Mouse (Mus musculus): ENCODE data around the gene Cdh23. TPM values are rescaled to one million over a fixed set of nuclear protein-coding genes. Genes with fewer than 3 reads are reported as not detected.

Cdh23 gene
- polyA plus RNA-seq, 1 experiment from 2014 or later = 6.8 TPM

DNA sequence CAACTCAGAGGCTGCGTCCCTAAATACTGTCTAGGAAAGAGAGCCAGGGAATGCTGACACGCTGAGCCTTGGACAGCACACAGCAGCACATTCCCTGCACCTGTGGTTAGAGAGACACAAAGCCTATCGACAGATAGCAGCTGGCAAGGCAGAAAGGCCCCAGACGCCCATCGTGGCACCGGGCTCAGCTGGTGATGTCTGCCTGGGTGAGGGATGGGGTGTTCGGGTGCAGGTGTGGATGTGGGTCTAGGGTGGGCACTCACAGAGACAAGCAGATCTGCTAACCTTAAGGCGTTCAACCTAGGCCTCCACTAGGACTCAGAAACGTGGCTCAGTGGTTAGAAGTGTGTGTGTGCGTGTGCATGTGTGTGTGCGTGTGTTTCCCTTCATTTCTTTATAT is 180.0 kb downstream of the Cdh23 start:
- H3K4me3 ChIP-seq (replicated peaks; ENCODE audit: low read length) = no peak overlapping the region
- H3K27ac ChIP-seq = no peak overlapping the region
- H3K36me3 ChIP-seq (replicated peaks; ENCODE audit: control insufficient read depth, insufficient read depth) = no peaks in the 10 kb centered on the region
- no peaks in the 10 kb centered on the region for H3K9me3 ChIP-seq (ENCODE audit: control insufficient read depth, low read length)
- no peaks in the 10 kb centered on the region for H3K27me3 ChIP-seq (ENCODE audit: control insufficient read depth, insufficient read depth, low read length)
- no peaks in the 10 kb centered on the region; the same call in 1 of the 2 replicates for H3K4me1 ChIP-seq (replicated peaks; ENCODE audit: control insufficient read depth, insufficient read depth, low read length)
- no peak overlapping the region for H3K9ac ChIP-seq
- 82% methylated on average over 11 of the region's 11 CpGs for WGBS
- DNase-seq (ENCODE audit: low spot score) = no peak
- no peak for ATAC-seq (ENCODE audit: low FRiP score)
- H3K4me2 ChIP-seq (replicated peaks) = no peak overlapping the region

DNA sequence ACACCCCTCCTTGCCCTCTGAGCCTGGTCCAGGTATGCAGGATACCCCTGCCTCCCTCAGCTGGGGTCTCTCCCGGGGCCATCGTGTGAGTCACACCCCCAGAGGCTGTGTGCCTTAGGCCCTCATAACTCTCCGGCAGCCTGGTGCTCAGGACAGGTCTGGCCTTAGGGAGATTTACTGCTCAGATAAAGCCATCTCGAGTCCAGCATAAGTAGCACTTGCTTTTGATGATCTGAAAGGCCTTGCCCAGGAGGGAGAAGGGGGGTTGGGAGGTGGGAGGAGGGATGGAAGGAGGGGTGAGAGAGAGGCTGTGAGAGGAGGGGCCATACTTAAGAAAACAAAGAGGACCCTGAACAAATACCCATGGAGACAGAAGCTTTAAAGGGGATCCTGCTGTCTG is 197.8 kb downstream of the Cdh23 start:
- Histone ChIP-seq H3K27me3 (ENCODE audit: control insufficient read depth, insufficient read depth, low read length) (no peaks in the 10 kb centered on the region), H3K36me3 (replicated peaks; ENCODE audit: control insufficient read depth, insufficient read depth) (no peaks in the 10 kb centered on the region), H3K9ac (no peak overlapping the region), H3K27ac (no peak overlapping the region), H3K4me3 (replicated peaks; ENCODE audit: low read length) (no peak overlapping the region), H3K9me3 (ENCODE audit: control insufficient read depth, low read length) (no peaks in the 10 kb centered on the region), H3K4me2 (replicated peaks) (no peak overlapping the region), H3K4me1 (replicated peaks; ENCODE audit: control insufficient read depth, insufficient read depth, low read length) (0 out of 2 replicates have a peak, but pooled peaks cover 3% of the 10 kb centered on the region)
- no peak for DNase-seq (ENCODE audit: low spot score)
- ATAC-seq (ENCODE audit: low FRiP score) = no peak
- WGBS = 35% methylated on average over 4 of the region's 4 CpGs

DNA sequence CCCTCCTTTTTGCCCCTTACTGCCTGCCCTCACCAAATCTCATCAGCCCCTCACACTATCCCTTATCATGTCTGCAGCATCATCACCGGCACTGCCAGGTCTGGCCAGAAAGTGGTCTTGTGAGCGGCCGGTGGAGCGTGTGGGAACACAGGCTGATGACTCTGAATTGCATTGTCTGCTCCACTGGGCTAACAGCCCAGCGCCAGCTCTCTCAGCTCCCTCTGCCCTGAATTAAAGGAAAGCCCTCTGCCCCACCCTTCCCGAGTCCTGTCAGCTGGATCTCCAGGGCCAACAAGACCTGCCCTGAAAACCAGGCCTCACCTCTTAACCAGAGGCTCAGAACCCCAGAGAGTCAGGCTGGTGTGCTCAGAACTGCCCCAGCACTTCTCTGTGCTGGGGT is 201.2 kb downstream of the Cdh23 start:
- 0 out of 2 replicates have a peak, but pooled peaks cover 6% of the 10 kb centered on the region for H3K4me1 ChIP-seq (replicated peaks; ENCODE audit: control insufficient read depth, insufficient read depth, low read length)
- H3K4me3 ChIP-seq (replicated peaks; ENCODE audit: low read length) = no peak overlapping the region
- H3K27me3 ChIP-seq (ENCODE audit: control insufficient read depth, insufficient read depth, low read length) = no peaks in the 10 kb centered on the region
- WGBS = 6% methylated on average over 6 of the region's 6 CpGs
- H3K4me2 ChIP-seq (replicated peaks) = no peak overlapping the region
- H3K27ac ChIP-seq = no peak overlapping the region
- no peaks in the 10 kb centered on the region for H3K36me3 ChIP-seq (replicated peaks; ENCODE audit: control insufficient read depth, insufficient read depth)
- 0 out of 2 replicates have a peak, but pooled peaks have one; percentile 44 for ATAC-seq (ENCODE audit: low FRiP score)
- H3K9ac ChIP-seq = no peak overlapping the region
- DNase-seq (ENCODE audit: low spot score) = no peak
- no peaks in the 10 kb centered on the region for H3K9me3 ChIP-seq (ENCODE audit: control insufficient read depth, low read length)

DNA sequence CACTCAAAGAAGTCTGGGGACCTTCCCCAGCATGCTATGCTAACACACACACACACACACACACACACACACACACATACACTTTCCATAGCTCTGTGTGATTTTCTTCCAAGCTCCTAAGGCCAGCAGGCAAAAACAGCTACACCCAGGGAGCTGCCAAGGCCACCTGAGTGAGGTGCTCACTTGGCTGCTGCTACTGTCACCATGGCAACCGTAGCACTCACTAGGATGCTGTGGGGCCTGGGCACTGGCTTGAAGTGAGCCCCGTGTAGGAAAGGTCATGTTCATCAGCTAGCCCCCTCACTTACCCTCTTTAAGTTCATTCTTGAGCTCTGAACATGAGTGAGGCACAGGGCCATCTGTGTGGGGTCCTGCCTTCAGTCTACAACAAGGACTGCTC is 204.8 kb downstream of the Cdh23 start:
- DNase-seq (ENCODE audit: low spot score) (peak; percentile 30), ATAC-seq (ENCODE audit: low FRiP score) (0 out of 2 replicates have a peak, but pooled peaks have one; percentile 22)
- H3K27ac ChIP-seq = no peak overlapping the region
- H3K4me1 ChIP-seq (replicated peaks; ENCODE audit: control insufficient read depth, insufficient read depth, low read length) = 0 out of 2 replicates have a peak, but pooled peaks cover 6% of the 10 kb centered on the region
- no peak overlapping the region for H3K9ac ChIP-seq
- no peak overlapping the region for H3K4me2 ChIP-seq (replicated peaks)
- no peaks in the 10 kb centered on the region for H3K36me3 ChIP-seq (replicated peaks; ENCODE audit: control insufficient read depth, insufficient read depth)
- 44% methylated on average over 2 of the region's 2 CpGs for WGBS
- H3K27me3 ChIP-seq (ENCODE audit: control insufficient read depth, insufficient read depth, low read length) = no peaks in the 10 kb centered on the region
- H3K9me3 ChIP-seq (ENCODE audit: control insufficient read depth, low read length) = no peaks in the 10 kb centered on the region
- no peak overlapping the region for H3K4me3 ChIP-seq (replicated peaks; ENCODE audit: low read length)

DNA sequence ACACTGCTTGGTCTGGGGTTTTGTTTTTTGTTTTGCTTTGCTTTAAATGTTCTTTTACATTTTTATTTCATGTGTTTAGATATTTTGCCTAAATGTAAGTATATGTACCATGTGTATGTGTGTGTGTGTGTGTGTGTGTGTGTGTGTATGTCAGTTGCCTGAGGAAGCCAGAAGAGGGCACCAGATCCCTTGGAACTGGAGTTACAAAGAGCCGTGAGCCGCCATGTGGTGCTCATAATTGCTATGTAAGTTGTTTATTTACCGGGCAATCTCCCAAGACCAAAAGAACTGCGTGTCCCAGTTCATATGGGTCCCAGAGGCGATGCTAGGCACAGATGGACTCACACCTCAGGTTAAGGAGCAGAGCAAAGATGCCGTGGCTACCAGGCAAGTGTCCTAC is 214.9 kb downstream of the Cdh23 start:
- Histone ChIP-seq H3K27ac (no peak overlapping the region), H3K4me3 (replicated peaks; ENCODE audit: low read length) (no peak overlapping the region), H3K9me3 (ENCODE audit: control insufficient read depth, low read length) (no peaks in the 10 kb centered on the region), H3K9ac (no peak overlapping the region), H3K27me3 (ENCODE audit: control insufficient read depth, insufficient read depth, low read length) (peaks cover 8% of the 10 kb centered on the region; the same call in 1 of the 2 replicates), H3K4me2 (replicated peaks) (no peak overlapping the region), H3K36me3 (replicated peaks; ENCODE audit: control insufficient read depth, insufficient read depth) (no peaks in the 10 kb centered on the region), H3K4me1 (replicated peaks; ENCODE audit: control insufficient read depth, insufficient read depth, low read length) (no peaks in the 10 kb centered on the region)
- 95% methylated on average over 6 of the region's 6 CpGs for WGBS
- ATAC-seq (ENCODE audit: low FRiP score) (no peak), DNase-seq (ENCODE audit: low spot score) (no peak)

DNA sequence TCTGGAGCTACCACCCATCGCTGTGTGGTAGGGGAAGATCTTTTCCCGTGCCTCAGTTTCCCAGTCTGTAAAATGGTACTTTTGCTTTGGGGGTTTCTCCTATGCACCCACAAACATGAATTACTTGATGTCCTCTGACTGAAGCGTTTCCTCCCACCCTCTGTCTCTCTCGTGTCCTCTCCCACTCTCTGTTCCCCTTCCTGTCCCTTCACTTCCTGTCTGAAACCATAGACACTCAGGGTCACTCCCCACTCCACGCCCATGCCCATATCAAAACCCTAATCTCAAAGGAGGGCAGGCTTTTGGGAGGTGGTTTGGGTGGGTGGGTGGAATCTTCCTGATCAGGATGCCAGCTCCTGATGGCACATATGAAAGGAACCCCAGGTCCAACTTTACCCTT is 221.7 kb downstream of the Cdh23 start:
- H3K9ac ChIP-seq = no peak overlapping the region
- H3K27me3 ChIP-seq (ENCODE audit: control insufficient read depth, insufficient read depth, low read length) = peaks cover 14% of the 10 kb centered on the region
- H3K4me1 ChIP-seq (replicated peaks; ENCODE audit: control insufficient read depth, insufficient read depth, low read length) = peaks cover 11% of the 10 kb centered on the region; the same call in 1 of the 2 replicates
- no peak overlapping the region for H3K27ac ChIP-seq
- ATAC-seq (ENCODE audit: low FRiP score) (no peak), DNase-seq (ENCODE audit: low spot score) (no peak)
- 86% methylated on average over 5 of the region's 5 CpGs for whole genome bisulfite sequencing
- H3K36me3 ChIP-seq (replicated peaks; ENCODE audit: control insufficient read depth, insufficient read depth) = no peaks in the 10 kb centered on the region
- H3K4me3 ChIP-seq (replicated peaks; ENCODE audit: low read length) = no peak overlapping the region
- no peak overlapping the region for H3K4me2 ChIP-seq (replicated peaks)
- no peaks in the 10 kb centered on the region for H3K9me3 ChIP-seq (ENCODE audit: control insufficient read depth, low read length)

DNA sequence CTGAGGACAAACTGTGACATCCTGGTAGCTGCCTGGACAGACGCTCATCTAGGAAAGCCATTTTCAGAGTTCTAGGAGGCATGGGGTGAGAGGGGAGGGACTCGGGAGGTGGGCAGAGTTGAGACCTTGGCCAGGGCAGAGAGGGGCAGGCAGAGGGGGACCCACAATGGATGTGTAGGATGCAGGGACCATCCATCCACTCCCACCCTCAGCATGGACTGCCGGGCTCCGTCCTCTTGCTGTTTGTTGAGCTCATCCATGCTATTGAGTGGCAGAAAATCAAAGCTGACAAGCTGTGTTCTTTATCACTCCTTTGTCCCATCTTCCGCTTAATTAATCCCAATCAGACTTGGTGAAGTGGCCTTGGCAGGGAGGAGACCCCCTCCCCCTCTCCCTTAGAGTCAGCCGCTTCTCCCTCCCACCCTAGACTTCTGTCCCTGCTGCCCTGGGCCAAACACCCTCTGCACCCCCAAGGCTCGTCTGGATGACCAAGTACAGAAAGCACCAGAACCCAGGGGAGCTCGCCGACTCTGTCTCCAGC is 222.4 kb downstream of the Cdh23 start:
- no peak for DNase-seq (ENCODE audit: low spot score)
- no peaks in the 10 kb centered on the region for H3K36me3 ChIP-seq (replicated peaks; ENCODE audit: control insufficient read depth, insufficient read depth)
- ATAC-seq (ENCODE audit: low FRiP score) = no peak
- no peak overlapping the region for H3K9ac ChIP-seq
- no peak overlapping the region for H3K4me3 ChIP-seq (replicated peaks; ENCODE audit: low read length)
- peaks cover 14% of the 10 kb centered on the region for H3K27me3 ChIP-seq (ENCODE audit: control insufficient read depth, insufficient read depth, low read length)
- WGBS = 23% methylated on average over 9 of the region's 9 CpGs
- H3K4me2 ChIP-seq (replicated peaks) = no peak overlapping the region
- H3K4me1 ChIP-seq (replicated peaks; ENCODE audit: control insufficient read depth, insufficient read depth, low read length) = peaks cover 11% of the 10 kb centered on the region; the same call in 1 of the 2 replicates
- H3K9me3 ChIP-seq (ENCODE audit: control insufficient read depth, low read length) = no peaks in the 10 kb centered on the region
- H3K27ac ChIP-seq = no peak overlapping the region

DNA sequence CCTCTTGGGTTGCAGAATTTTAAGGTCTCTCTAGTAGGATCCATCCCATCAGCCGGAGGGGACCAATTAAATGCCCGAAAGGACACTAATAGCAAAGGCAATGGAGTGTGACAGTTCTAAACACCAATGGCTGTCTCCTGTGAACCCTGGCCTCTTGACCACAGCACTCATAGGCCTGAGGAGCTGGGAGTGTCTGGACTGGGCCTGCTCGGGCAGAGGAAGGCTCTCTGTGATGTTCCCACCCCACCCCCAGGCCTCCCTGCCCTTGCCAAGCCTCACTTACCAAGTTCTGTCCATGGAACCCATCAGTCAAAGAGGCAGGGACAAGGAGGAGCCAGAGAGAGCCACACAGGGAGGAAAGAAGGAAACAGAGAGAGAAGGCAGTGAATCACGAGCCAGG is 228.5 kb downstream of the Cdh23 start:
- H3K4me2 ChIP-seq (replicated peaks) = no peak overlapping the region
- H3K36me3 ChIP-seq (replicated peaks; ENCODE audit: control insufficient read depth, insufficient read depth) = no peaks in the 10 kb centered on the region
- no peak for DNase-seq (ENCODE audit: low spot score)
- WGBS = 30% methylated on average over 4 of the region's 4 CpGs
- ATAC-seq (ENCODE audit: low FRiP score) = no peak
- no peak overlapping the region for H3K27ac ChIP-seq
- H3K9me3 ChIP-seq (ENCODE audit: control insufficient read depth, low read length) = no peaks in the 10 kb centered on the region
- no peaks in the 10 kb centered on the region for H3K4me1 ChIP-seq (replicated peaks; ENCODE audit: control insufficient read depth, insufficient read depth, low read length)
- no peak overlapping the region for H3K9ac ChIP-seq
- no peak overlapping the region for H3K4me3 ChIP-seq (replicated peaks; ENCODE audit: low read length)
- H3K27me3 ChIP-seq (ENCODE audit: control insufficient read depth, insufficient read depth, low read length) = peaks cover 5% of the 10 kb centered on the region; the same call in 1 of the 2 replicates

DNA sequence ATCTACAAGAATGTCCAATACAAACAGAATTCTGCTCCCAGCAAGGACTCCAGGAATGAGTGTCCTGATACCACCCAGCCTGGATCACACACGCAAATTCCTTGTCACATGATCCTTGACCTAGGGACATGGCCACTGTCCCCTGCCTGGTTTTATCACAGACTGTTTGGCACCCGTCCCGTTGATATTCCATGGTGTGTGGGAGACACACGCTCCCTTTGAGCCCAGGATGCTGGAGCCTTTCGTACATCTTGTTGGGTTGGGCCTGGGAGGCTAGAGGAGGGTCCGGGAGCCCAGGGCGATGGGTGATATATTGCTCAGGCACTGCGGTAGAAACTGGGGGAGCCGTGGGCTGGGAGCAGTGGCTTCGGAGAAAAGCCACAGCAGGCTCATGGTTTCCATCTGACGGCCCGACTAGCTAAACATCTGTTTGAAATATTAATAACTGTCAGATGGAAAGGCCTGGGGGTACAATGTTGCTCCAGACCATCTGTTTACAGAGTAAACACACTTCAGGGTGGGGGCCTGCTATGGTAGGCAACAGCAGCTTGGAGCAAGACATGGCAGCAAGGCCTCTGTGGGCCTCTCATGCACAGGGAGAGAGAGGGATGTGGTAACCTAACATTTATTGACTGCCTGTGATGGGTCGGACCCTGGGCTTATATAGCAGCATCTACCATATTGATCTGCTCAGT is 232.2 kb downstream of the Cdh23 start:
- DNase-seq (ENCODE audit: low spot score) (peak; percentile 36), ATAC-seq (ENCODE audit: low FRiP score) (0 out of 2 replicates have a peak, but pooled peaks have one; percentile 43)
- Histone ChIP-seq H3K9ac (no peak overlapping the region), H3K27me3 (ENCODE audit: control insufficient read depth, insufficient read depth, low read length) (peaks cover 5% of the 10 kb centered on the region; the same call in 1 of the 2 replicates), H3K4me1 (replicated peaks; ENCODE audit: control insufficient read depth, insufficient read depth, low read length) (no peaks in the 10 kb centered on the region), H3K36me3 (replicated peaks; ENCODE audit: control insufficient read depth, insufficient read depth) (no peaks in the 10 kb centered on the region), H3K27ac (no peak overlapping the region), H3K9me3 (ENCODE audit: control insufficient read depth, low read length) (no peaks in the 10 kb centered on the region), H3K4me2 (replicated peaks) (no peak overlapping the region), H3K4me3 (replicated peaks; ENCODE audit: low read length) (no peak overlapping the region)
- WGBS = 62% methylated on average over 13 of the region's 13 CpGs

Measured in hindbrain, embryonic 14.5 days (tissue).